ENCODE assay signal across 31 mouse cellular contexts in the genomic region with DNA sequence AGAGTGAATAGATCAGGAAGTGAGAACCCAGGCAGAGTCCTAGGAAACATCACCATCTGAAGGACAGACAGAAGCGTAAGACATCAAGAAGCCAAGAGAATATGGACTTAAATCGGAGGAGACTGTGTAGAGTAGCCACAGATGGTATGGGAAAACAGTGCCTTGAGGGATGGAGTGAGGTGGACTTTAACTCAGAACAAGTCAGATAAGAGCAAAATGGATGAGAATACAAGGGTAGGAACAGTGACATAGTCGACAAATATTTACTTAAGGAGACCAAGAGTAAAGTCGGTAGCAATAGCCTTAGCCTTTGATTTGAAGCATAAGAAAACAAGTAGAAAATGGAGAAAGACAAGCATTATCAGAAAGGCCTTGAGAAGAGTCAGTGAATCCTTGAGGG.
"Had no signal": no experiment of that assay in that cellular context is flagged by ENCODE, and none has a peak within 500 bp of the region (broad histone marks: within the 10 kb centered on the region; RNA-seq: fewer than 3 reads in every experiment).

No protein-coding gene starts in this region.

- ATAC-seq: liver, embryonic 12.5 days; liver, postnatal 0 days; lung, postnatal 0 days; midbrain, embryonic 13.5 days; midbrain, embryonic 15.5 days; midbrain, embryonic 16.5 days had no signal

- H3K4me1 ChIP-seq: limb, embryonic 10.5 days; limb, embryonic 12.5 days; limb, embryonic 13.5 days; limb, embryonic 15.5 days; liver, embryonic 12.5 days; liver, embryonic 13.5 days; liver, embryonic 15.5 days; lung, embryonic 15.5 days; midbrain, embryonic 10.5 days; midbrain, embryonic 12.5 days; midbrain, embryonic 13.5 days; midbrain, embryonic 15.5 days had no signal

- H3K27ac ChIP-seq: limb, embryonic 10.5 days; limb, embryonic 12.5 days; limb, embryonic 13.5 days; limb, embryonic 15.5 days; liver, embryonic 12.5 days; liver, embryonic 13.5 days; liver, embryonic 14.5 days; liver, embryonic 15.5 days; lung, embryonic 15.5 days; macrophage; midbrain, embryonic 10.5 days; midbrain, embryonic 12.5 days; midbrain, embryonic 13.5 days; midbrain, embryonic 15.5 days had no signal

- H3K9ac ChIP-seq: limb, embryonic 12.5 days; limb, embryonic 13.5 days; limb, embryonic 15.5 days; liver, embryonic 12.5 days; liver, embryonic 13.5 days; liver, embryonic 14.5 days; liver, embryonic 15.5 days; liver, postnatal 0 days; lung, embryonic 14.5 days; lung, embryonic 15.5 days; midbrain, embryonic 12.5 days; midbrain, embryonic 13.5 days; midbrain, embryonic 15.5 days had no signal

- H3K9me3 ChIP-seq: limb, embryonic 10.5 days; limb, embryonic 12.5 days; limb, embryonic 13.5 days; limb, embryonic 15.5 days; liver, embryonic 12.5 days; liver, embryonic 13.5 days; liver, embryonic 15.5 days; lung, embryonic 15.5 days; megakaryocyte, embryonic 14.5 days; midbrain, embryonic 10.5 days; midbrain, embryonic 12.5 days; midbrain, embryonic 13.5 days; midbrain, embryonic 15.5 days had no signal

- DNase-seq: left cerebral cortex, postnatal 4 days; liver; liver, embryonic 13.5 days; liver, postnatal 0 days; lung, adult 18-20 months; lung, adult 2 months; lung, embryonic 14.5 days; lung, postnatal 10 days; lung, postnatal 14 days; lung, postnatal 36 days; lung, postnatal 4 days; midbrain, embryonic 14.5 days had no signal

- H3K36me3 ChIP-seq: limb, embryonic 10.5 days; limb, embryonic 12.5 days; limb, embryonic 13.5 days; limb, embryonic 15.5 days; liver, embryonic 12.5 days; liver, embryonic 13.5 days; liver, embryonic 15.5 days; lung, embryonic 15.5 days; midbrain, embryonic 10.5 days; midbrain, embryonic 12.5 days; midbrain, embryonic 13.5 days; midbrain, embryonic 15.5 days had no signal

- H3K27me3 ChIP-seq: limb, embryonic 12.5 days; limb, embryonic 13.5 days; limb, embryonic 15.5 days; liver, embryonic 12.5 days; liver, embryonic 13.5 days; liver, embryonic 15.5 days; lung, embryonic 15.5 days; megakaryocyte, embryonic 14.5 days; midbrain, embryonic 12.5 days; midbrain, embryonic 13.5 days; midbrain, embryonic 15.5 days had no signal

- H3K4me2 ChIP-seq: limb, embryonic 12.5 days; limb, embryonic 13.5 days; limb, embryonic 15.5 days; liver, embryonic 11.5 days; liver, embryonic 12.5 days; liver, embryonic 13.5 days; liver, embryonic 15.5 days; lung, embryonic 14.5 days; lung, embryonic 15.5 days; midbrain, embryonic 11.5 days; midbrain, embryonic 12.5 days; midbrain, embryonic 13.5 days; midbrain, embryonic 15.5 days had no signal

- H3K4me3 ChIP-seq: limb, embryonic 10.5 days; limb, embryonic 12.5 days; limb, embryonic 13.5 days; limb, embryonic 15.5 days; liver, embryonic 12.5 days; liver, embryonic 13.5 days; liver, embryonic 15.5 days; lung, embryonic 15.5 days; megakaryocyte, embryonic 14.5 days; midbrain, embryonic 10.5 days; midbrain, embryonic 12.5 days; midbrain, embryonic 13.5 days; midbrain, embryonic 15.5 days; myocyte had no signal
